Mouse (Mus musculus) NIH3T3 (cell line): ENCODE measurements at regions not wholly inside any gene's neighbourhood (a gene's known extent, or its start where the extent isn't known, plus 50 kb on each side); places are given as distances from the start of the nearest gene placed in this dataset.
"Not testable (repeated sequence)": the region's sequence is repeated elsewhere in the genome, so short reads cannot be mapped to it uniquely, and the experiment has no call there.

Experiments
- DNase-seq: peaks from one replicate; pipeline ENCODE4 v3.0.0-alpha.2; 2012; ENCODE audit warnings: low read depth

DNA sequence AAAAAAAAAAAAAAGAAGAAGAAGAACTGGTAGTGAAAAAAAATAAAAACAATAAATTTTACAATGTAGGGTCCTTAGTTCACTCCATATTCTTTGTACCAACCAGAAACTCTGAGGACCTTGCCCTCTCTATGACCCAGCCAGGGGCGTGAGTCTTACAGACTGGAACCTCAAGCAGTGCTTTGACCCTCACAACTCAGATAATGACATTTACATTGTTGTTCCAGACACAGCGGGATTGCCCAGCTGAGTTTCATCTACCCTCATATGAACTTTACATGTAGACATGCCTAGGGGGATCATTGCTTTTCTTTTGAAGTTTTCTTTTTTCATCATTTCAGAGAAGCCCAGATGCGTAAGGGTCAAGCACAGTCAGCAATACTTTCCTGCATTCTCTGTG, 1496.6 kb upstream of the 4931417E11Rik start:
- DNase-seq = no peak

- no peak for DNase-seq
Measured at GRCm38 (mm10) chr6:74928485-74928884, 1459.0 kb upstream of the 4931417E11Rik start.

DNA sequence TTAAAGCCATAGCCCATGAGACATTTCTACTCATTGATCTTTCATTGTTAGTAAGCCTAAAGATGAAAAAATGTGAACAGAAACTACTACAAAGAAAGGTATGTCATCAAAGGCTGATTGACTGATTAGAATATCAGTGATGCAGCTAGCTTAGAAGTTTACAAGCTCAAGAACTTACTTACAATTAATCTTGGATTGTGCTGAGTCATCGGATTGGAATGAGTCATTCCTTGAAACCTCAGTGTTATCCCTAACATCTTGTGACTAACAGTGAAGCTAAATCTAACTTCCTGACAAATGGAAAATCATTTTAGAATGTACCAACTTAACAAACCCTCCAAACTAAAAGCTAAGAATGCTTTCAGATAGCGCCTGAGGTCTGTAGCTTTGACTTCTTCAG, 1434.1 kb upstream of the 4931417E11Rik start:
- DNase-seq = peak; percentile 26

- no peak for DNase-seq
Measured at GRCm38 (mm10) chr6:74870626-74871320, 1401.3 kb upstream of the 4931417E11Rik start.

- DNase-seq = not testable (repeated sequence)
Measured at GRCm38 (mm10) chr6:74820696-74821095, 1351.2 kb upstream of the 4931417E11Rik start.
